In genomic region chr7:128531929-128532328, GRCm38 (mm10) we compare ENCODE assay signal across 8 mouse cellular contexts. TPM values are rescaled to one million over a fixed set of nuclear protein-coding genes. Genes with fewer than 3 reads are reported as not detected.
DNase-seq lines count a peak whose midpoint lies in the region; ATAC-seq and TF ChIP-seq lines count a peak whose summit lies in the region.

No protein-coding gene starts in this region.

- peak overlapping the region; percentile 44; the same call in 1 of the 2 replicates for H3K27ac ChIP-seq in layer of hippocampus, adult 2 months
- H3K27ac ChIP-seq in heart, embryonic 15.5 days, result peak overlapping the region; percentile 90
- H3K27ac ChIP-seq in lung, embryonic 15.5 days, result peak overlapping the region; percentile 46

- CTCF ChIA-PET in Patski (lab: Charles Lee), result interaction anchor here (1.0 kb wide), 2 partner anchors 81 to 141 kb away, joined by 3 to 4 read pairs; no protein-coding TSS in a partner anchor

- no peaks in the 10 kb centered on the region for H3K27me3 ChIP-seq in Patski
- H3K27me3 ChIP-seq in heart, embryonic 15.5 days, result no peaks in the 10 kb centered on the region
- no peaks in the 10 kb centered on the region for H3K27me3 ChIP-seq in lung, embryonic 15.5 days

- ATAC-seq in Patski, result peak; percentile 78
- ATAC-seq in heart, embryonic 15.5 days (replicated peaks; ENCODE audit: insufficient number of reproducible peaks, insufficient read depth, low FRiP score, low read depth), result peak; percentile 39; the same call in 1 of the 2 replicates
- ATAC-seq in lung, embryonic 15.5 days (ENCODE audit: borderline replicate concordance, extremely low read depth, low FRiP score, low TSS enrichment), result no peak
- ATAC-seq in CD4-positive, CD25-positive, alpha-beta regulatory T cell, adult 4 months, result no peak

- no peaks in the 10 kb centered on the region for H3K36me3 ChIP-seq in heart, embryonic 15.5 days
- H3K36me3 ChIP-seq in lung, embryonic 15.5 days, result no peaks in the 10 kb centered on the region

- H3K4me1 ChIP-seq in heart, embryonic 15.5 days (replicated peaks), result peaks cover 98% of the 10 kb centered on the region
- peaks cover 98% of the 10 kb centered on the region for H3K4me1 ChIP-seq in lung, embryonic 15.5 days

- POLR2A ChIA-PET in Patski (lab: Charles Lee), result interaction anchor here (0.8 kb wide), 1 partner anchor 155 kb away, joined by 3 read pairs; no protein-coding TSS in a partner anchor

- in situ Hi-C loops in Patski (cut with MboI; ENCODE audit: low pct_unique_long_range_greater_than_20kb), result no loop called here

- no peak overlapping the region for H3K4me3 ChIP-seq in layer of hippocampus, adult 2 months
- H3K4me3 ChIP-seq in heart, embryonic 15.5 days, result no peak overlapping the region
- no peak overlapping the region for H3K4me3 ChIP-seq in lung, embryonic 15.5 days

- H3K9ac ChIP-seq in heart, embryonic 15.5 days, result no peak overlapping the region
- no peak overlapping the region for H3K9ac ChIP-seq in lung, embryonic 15.5 days

- no peak for TF ChIP-seq CTCF in layer of hippocampus, adult 2 months (conservative IDR thresholded peaks at IDR 0.05)
- TF ChIP-seq CTCF in Patski (IDR thresholded peaks at IDR 0.05), result no peak

- H3K9me3 ChIP-seq in heart, embryonic 15.5 days (replicated peaks), result no peaks in the 10 kb centered on the region
- no peaks in the 10 kb centered on the region for H3K9me3 ChIP-seq in lung, embryonic 15.5 days

- H3K4me2 ChIP-seq in heart, embryonic 15.5 days, result peak overlapping the region; percentile 52
- no peak overlapping the region for H3K4me2 ChIP-seq in lung, embryonic 15.5 days

- DNase-seq in layer of hippocampus, adult 2 months (ENCODE audit: low spot score in 2 of 2), result peak; percentile 42 to 45
- no peak for DNase-seq in layer of hippocampus, adult 9-10 months (ENCODE audit: low spot score)
- DNase-seq in Patski (ENCODE audit: low read depth, low spot score), result no peak
- DNase-seq in cerebellum, postnatal 14 days, result peak; percentile 78 to 83
- no peak for DNase-seq in thymus, postnatal 25 days

- WGBS in heart, embryonic 15.5 days, result 12% methylated on average over 6 of the region's 6 CpGs
- 32% methylated on average over 6 of the region's 6 CpGs for WGBS in lung, embryonic 15.5 days

RNA-seq across cellular contexts. Expression of gene Bag3, which starts 8.5 kb away (rescaled TPM):
- 10 to 100 TPM; 10.3 to 11.0 TPM for total RNA-seq in layer of hippocampus, adult 2 months (2021)
- 56.0 TPM for polyA plus RNA-seq in Patski (2021)
- 26.1 and 29.0 TPM in 2 replicates for polyA plus RNA-seq in heart, embryonic 15.5 days (2015; fragmentation: Nextera tagmentation; extraction: Ambion mirVana)
- 18.3 and 18.4 TPM in 2 replicates for polyA plus RNA-seq in lung, embryonic 15.5 days (2015; fragmentation: Nextera tagmentation; extraction: Ambion mirVana)
- 10 to 100 TPM in 1 of 2 experiments, 1 to 10 TPM in 1; 9.6 to 11.5 TPM for polyA plus RNA-seq in CD4-positive, CD25-positive, alpha-beta regulatory T cell, adult 4 months (2017; shearing (Covaris generic))

Comparison
In these comparisons a context has a peak if more than half of its experiments do, and no peak if none do; other contexts are left out.
1. DNase-seq: peak in layer of hippocampus, adult 2 months (2 of 2) and cerebellum, postnatal 14 days (2 of 2); none in layer of hippocampus, adult 9-10 months (single experiment), Patski (single experiment) and thymus, postnatal 25 days (single experiment).
2. ATAC-seq: peak in Patski (single experiment) and heart, embryonic 15.5 days (single experiment); none in lung, embryonic 15.5 days (single experiment) and CD4-positive, CD25-positive, alpha-beta regulatory T cell, adult 4 months (single experiment).
3. Peak in every context shown above with its lines, with median percentiles within 50 percentile points of each other: H3K27ac ChIP-seq.